Mouse (Mus musculus) MEL (cell line): ENCODE measurements at regions not wholly inside any gene's neighbourhood (a gene's known extent, or its start where the extent isn't known, plus 50 kb on each side); places are given as distances from the start of the nearest gene placed in this dataset.

ENCODE experiments used
- CTCF ChIP-seq, 3 experiments: IDR thresholded peaks in 2 of 3; conservative IDR thresholded peaks in 1 of 3; 2 replicates each; pipeline ENCODE4 v1.5.1; 2011 to 2012; ENCODE audit warnings: low read length in 3 of 3, low read depth in 2 of 3, mild to moderate bottlenecking in 2 of 3, improper control_type of control experiment in 1 of 3, inconsistent platforms in 1 of 3, mixed read lengths in 1 of 3, moderate library complexity in 1 of 3; ENCODE audit not compliant: control insufficient read depth in 1 of 3, insufficient read depth in 1 of 3, poor library complexity in 1 of 3, severe bottlenecking in 1 of 3
- USF1 ChIP-seq: IDR thresholded peaks from 2 replicates; pipeline ENCODE4 v1.6.1; 2014; ENCODE audit warnings: low read depth, mild to moderate bottlenecking, inconsistent platforms, low read length, improper control_type of control experiment, moderate library complexity
- ZKSCAN1 ChIP-seq: IDR thresholded peaks from 2 replicates; pipeline ENCODE4 v1.6.1; 2012; ENCODE audit warnings: low read depth, mild to moderate bottlenecking, inconsistent platforms, low read length, improper control_type of control experiment, moderate library complexity

- TF ChIP-seq CTCF (IDR thresholded peaks at IDR 0.05 in 2 of 3, conservative IDR thresholded peaks at IDR 0.05 in 1 of 3; ENCODE audit: control insufficient read depth in 1 of 3, insufficient read depth in 1 of 3, low read depth in 2 of 3, low read length in 3 of 3, poor library complexity in 1 of 3, severe bottlenecking in 1 of 3) (no peak), USF1 (no peak), ZKSCAN1 (no peak)
These were observed 79.1 kb upstream of the Neurl1b start for GRCm38 (mm10) chr17:26335551-26335950.
